Mouse (Mus musculus): ENCODE data around the gene Tnc.
"Not testable (repeated sequence)": the region's sequence is repeated elsewhere in the genome, so short reads cannot be mapped to it uniquely, and the experiment has no call there.

The Tnc gene

DNA sequence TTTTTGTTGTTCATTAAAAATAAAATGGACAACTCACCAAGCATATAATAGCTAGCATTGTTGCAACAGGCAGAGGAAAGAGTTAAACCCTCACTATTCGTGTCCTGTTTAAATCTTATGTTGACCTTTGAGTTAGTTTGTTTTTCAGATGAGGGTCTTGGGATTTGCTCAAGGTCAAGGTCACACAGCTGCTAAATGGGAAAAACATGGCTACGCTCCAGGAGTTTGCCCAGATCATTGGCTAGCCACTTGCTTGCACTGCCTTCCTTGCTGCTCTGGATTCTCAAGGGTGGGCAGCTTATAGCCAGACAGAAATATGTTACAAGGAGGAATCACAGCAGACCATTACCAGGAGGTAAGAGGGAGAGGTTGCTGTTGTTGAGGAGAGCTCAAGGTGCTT is 67.2 kb downstream of the Tnc start:
- ChIA-PET CTCF (no interaction called here), POLR2A (no interaction called here)

DNA sequence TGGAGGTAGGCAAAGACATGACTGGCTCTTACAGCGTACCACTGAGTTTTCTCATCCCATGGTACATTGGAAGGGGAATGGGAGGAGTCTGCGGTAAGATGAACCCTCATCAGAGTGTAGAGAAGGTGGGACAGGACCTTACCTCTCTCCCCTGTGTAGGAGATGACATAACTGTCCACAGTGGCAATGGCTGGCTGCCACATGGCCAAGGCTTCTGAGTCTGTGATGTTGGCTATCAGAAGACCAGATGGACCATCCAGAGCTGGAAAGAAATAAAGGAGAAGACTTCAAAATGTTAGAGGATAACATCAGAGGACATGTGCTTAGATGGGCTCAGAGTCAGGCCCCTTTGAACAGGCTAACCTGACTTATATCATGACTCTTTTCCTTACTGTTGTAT is 74.3 kb downstream of the Tnc start:
- ChIA-PET CTCF (no interaction called here), POLR2A (no interaction called here)

DNA sequence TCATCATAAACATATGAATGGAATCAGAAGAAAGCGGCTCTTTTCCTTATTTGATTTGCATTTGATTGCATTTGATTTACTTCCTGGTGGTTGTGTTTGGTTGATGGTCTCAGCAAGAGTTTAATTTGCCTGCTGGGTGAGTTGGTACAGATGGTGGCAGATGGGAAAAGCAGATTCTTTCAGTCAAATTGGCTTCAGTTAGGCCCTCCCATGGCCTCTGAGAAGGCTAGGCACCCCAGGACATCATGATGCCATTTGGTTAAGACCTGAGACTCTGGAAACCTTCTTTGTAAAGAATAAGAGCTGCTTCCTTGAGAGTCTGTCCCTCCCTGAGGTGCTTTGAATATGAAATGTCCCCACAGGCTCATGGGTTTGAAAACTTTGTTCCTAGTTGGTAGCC is 75.1 kb downstream of the Tnc start:
- ChIA-PET CTCF (no interaction called here), POLR2A (no interaction called here)

DNA sequence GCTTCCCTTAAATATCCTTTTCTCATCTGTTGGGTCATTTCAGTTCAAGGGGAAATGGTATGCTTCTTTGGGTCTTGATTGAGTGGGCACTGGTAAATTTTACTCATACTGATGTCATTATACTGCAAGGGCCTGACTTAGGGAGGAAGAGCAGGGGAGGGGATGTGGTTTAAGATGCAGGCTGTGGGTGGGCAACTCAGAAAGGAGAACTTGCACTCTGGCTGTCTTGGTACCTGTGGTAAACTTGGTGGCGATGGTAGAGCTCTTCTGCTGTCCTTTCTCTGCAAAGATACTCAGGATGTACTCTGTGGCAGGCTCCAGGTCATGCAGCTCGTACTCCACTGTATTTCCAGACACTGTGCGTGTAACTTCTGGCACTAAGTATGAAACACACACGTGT is 75.9 kb downstream of the Tnc start:
- ChIA-PET POLR2A (no interaction called here), CTCF (no interaction called here)

DNA sequence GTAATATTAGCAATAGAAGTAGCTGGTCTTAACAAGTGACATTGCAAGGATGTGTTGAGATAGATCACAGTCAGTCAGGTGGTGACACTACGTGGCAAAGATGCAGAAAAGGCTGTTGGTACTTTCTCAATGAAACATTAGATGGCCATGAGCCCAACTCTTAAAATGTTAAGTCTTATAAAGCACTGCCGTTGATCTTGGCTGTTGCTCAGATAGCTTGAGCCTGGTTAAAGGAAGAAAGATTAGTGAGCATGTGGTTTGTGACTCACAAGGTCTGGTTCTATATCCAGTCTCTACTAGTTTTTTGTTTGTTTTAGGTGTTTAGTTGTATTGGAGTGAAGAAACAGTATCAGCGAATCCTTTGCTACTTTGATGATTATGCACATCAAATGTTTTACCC is 76.9 kb downstream of the Tnc start:
- POLR2A ChIA-PET: no interaction called here
- CTCF ChIA-PET: no interaction called here

DNA sequence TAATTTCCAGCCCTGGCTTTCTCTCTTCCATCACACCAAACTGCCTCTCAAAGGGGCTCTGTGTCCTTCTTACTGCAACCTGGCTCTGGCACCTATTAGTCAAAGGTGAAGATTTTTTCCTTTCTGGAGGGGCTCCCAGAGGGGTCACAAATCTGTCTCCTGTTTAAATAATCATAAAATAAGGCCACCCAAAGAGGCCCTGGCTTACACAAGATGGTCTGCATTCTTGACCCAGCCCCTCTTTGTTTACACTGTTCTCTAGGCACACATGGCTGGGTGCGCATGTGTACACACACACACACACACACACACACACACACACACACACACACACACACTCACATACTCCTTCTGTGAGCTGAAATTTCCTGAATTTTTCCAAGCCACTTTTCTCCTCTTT is 83.4 kb downstream of the Tnc start:
- POLR2A ChIA-PET: no interaction called here
- CTCF ChIA-PET: no interaction called here

DNA sequence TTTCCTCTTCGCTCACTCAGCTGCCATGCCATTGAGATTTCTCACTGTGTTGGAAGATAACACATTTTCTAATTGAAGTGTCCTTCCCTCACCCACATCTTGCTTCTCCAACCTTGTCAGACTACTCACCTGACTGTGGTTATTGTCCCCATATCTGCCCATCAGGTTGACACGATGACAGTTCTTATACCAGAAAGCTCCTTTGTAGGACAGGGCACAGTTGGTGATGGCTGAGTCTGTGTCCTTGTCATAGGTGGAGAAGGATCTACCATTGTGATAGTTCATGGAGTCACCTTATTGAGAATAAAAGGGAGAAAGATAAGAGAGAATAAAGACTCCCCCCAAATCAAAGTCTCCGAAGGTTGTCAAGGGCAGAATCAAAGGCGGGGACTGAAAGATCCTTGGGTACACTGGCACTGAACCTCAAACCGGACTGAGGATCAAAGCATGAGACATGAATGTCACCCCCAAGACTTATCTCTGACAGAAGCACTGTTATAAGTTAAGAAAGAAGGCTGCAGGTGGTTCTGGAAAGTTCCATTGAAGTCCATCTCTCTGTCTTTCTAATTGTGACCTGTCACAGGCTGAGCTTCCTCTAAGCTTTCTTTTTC is 84.9 kb downstream of the Tnc start:
- CTCF ChIA-PET: interaction anchor here in 1 of 4 experiments (0.6 kb wide), 1 partner anchor 727 kb away, joined by 6 read pairs; no protein-coding TSS in a partner anchor
- POLR2A ChIA-PET: no interaction called here

DNA sequence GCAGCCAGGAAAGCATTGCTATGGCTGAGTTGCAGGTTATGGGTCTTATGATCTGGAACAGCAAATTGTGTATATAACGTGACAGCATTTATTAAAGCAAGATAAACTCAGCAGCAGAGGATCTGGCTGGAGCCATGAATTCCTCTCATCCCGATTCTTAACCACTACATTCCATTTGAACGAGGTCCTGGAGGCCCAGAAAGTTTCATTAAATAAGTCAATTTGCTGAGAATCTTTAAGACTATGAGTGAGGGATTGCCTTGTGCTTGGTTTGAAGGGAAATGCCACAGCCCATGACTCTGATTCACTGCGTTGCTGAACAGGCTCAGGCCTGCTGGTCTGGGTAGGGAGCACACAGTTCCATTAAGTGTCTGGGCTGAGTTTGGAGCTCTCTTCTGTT is 88.2 kb downstream of the Tnc start:
- ChIA-PET POLR2A (no interaction called here), CTCF (no interaction called here)

DNA sequence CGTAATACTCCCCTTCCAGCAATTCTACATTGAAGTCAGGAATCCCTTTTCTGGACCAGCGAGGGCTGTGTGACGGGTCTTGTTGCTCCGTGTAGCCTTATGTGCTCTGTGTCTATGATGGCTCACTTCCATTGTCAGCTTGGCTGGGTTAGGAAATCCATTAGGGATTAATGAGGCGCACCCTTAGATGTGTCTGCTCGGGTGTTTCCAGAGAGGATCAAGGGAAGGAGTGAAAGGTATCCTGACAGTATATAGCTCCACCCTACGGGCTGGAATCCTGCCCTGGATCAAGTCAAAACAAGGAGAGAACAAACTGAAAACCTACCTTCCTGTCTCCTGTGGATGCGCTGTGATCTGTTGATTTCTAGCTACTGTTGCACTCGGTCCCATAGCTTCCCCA is 96.8 kb downstream of the Tnc start:
- POLR2A ChIA-PET: no interaction called here
- CTCF ChIA-PET: no interaction called here

DNA sequence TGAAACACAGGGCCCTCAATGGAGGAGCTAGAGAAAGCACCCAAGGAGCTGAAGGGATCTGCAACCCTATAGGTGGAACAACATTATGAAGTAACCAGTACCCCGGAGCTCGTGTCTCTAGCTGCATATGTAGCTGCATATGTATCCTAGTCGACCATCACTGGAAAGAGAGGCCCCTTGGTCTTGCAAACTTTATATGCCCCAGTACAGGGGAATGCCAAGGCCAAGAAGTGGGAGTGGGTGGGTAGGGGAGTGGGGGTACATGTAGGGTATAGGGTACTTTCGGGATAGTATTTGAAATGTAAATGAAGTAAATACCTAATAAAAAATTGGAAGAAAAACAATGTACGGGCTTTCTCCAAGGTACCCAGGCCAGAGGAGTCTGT is 98.1 kb downstream of the Tnc start:
- POLR2A ChIA-PET: not testable (repeated sequence)
- CTCF ChIA-PET: interaction anchor here in 1 of 4 experiments (1.0 kb wide), 2 partner anchors 580 to 733 kb away, joined by 3 read pairs; no protein-coding TSS in a partner anchor

DNA sequence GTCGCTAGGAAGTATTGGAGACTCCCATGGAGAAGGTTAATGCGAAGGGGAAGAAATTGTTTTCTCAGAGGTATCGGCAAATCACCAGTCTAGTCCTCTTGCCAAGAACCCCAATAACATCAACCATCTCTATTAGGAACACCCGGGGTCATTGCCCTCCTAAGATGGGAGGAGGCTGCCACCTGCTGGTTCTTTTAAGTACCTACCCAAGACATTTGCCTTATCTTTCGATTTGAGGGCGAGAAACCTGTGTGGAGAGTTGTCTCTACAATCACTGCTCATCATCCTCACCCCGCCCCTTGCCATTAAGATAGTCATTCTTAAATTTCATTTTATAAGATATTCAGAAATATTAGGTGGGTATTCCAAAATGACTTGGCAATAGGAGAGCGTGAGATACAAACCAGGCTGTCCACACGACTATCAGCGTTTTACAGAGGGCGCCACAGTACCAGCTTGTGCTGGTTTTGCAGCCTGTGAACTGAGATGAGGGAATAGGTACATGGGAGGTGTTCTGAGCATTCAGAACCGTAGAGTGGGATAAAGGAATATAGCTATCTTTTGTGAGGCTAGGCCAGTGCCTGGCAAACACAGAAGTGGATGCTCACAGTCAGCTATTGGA is 98.6 kb downstream of the Tnc start:
- POLR2A ChIA-PET: no interaction called here

DNA sequence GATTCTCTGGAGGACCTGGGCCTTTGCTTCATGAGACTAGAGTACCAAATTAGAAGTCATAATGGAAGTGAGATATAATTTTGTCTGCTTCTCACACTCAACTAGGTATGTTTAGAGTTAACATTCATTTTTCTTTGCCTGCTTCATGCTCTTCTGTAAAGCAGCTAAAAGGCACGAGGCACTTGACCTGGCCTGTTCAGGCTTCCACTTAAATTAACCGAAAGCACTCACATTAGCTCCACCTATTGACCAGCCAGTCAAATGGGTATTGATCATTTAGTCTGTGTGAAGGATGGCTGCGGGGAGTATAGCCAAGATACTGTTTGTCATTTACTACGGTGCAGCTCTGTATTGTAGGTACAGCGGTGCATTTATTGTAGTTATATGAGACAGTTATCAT is 103.0 kb downstream of the Tnc start:
- CTCF ChIA-PET: no interaction called here
- POLR2A ChIA-PET: no interaction called here

More for the DNA sequence above, 98.6 kb downstream of the Tnc start:
- CTCF ChIA-PET: interaction anchor here in 1 of 4 experiments (1.0 kb wide), 1 partner anchor 732 kb away, joined by 3 read pairs; no protein-coding TSS in a partner anchor

DNA sequence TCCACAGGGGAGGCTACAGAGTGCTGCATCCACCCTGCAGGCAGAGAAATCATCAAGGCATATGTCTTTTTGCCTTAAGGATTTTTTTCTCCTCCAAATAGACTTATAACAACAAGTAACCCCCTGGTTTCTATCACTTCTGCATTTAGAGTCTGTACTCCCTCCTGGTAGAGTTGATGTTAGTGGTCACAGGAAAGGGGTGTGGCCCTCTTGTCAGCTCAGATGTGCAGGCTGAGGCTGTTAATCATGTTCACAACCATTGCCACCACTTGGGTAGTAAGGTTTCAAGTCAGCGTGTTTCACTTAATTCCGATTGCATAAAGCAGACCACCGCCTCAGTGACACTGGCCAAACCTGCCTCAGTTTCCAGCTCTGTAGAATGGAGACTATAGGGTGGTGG is 103.9 kb downstream of the Tnc start:
- POLR2A ChIA-PET: no interaction called here
- CTCF ChIA-PET: no interaction called here

DNA sequence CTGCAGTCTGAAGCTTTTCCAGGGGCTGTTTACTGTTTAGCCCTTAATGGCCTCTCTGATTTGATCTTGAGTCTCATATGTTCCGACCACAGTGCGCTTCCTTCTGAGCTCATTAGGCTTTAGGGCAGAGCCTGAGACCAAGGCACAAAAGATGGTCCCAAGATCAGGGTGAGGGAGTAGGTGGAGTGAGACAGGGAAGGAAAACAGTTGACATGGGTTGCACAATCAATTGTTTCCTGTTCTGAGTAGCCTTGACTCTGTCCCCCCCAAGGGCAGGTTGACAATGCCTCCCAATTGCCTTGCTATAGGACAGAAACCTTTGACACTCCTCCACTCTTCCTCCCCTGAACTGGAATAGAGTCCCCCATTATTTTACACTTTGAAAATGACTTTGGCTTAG is 105.4 kb downstream of the Tnc start:
- ChIA-PET CTCF (no interaction called here), POLR2A (no interaction called here)

DNA sequence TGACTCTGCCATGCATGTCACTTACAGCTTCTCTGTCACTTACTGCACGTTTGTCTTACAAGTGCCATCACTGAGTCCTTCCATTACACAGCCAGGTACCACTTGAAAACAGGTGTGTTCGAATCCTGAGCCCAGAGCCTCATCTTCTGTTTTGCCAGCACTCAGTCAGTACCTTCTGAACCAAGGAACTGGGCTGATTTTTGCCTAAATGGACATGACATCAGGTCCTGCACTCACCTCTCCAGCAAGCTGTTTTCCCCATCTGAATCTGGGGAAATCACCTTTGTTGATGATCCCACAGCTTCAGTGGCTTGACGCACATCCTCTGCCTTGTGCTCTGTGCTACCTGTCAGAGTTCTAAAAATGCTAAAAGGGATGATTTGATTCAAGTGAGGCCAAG is 107.4 kb downstream of the Tnc start:
- POLR2A ChIA-PET: no interaction called here
- CTCF ChIA-PET: no interaction called here

DNA sequence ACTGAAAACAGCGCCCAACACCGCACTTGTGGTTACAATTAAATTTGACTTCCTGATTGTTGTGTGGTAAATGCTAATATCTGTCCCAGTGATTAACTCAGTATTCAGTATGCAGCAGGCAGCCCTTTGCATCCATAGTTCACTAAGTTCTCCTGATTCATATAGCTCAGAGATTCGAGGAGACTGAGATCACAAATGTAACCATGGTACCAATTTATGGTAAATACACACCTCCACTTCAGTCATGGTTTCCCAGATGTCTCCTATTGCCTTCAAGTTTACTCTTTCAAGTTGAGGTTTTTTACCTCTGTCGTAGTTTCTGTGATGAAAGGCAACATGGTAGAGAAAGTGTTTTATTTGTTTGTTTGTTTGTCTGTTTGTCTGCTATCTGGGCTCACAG is 110.9 kb downstream of the Tnc start:
- ChIA-PET POLR2A (no interaction called here), CTCF (no interaction called here)

DNA sequence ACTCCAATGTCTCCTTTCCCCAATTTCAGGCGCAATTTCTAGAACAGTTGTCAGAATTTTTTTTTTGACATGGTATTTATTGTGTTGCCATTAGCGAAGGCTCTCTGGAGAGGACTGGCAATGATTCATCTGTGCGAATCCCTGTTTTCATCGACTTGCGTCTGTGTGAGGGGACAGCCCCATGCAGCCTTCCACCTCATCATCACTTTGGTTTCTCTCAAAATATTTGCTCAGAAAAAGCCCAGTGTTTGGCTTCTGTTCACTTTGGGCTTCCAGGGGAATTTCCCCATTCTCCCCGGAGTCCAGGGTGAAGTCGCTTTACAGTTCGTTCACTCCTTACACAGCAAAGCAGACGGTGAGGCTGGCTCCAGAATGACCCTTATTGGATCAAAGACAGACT is 111.5 kb downstream of the Tnc start:
- CTCF ChIA-PET: no interaction called here
- POLR2A ChIA-PET: no interaction called here

DNA sequence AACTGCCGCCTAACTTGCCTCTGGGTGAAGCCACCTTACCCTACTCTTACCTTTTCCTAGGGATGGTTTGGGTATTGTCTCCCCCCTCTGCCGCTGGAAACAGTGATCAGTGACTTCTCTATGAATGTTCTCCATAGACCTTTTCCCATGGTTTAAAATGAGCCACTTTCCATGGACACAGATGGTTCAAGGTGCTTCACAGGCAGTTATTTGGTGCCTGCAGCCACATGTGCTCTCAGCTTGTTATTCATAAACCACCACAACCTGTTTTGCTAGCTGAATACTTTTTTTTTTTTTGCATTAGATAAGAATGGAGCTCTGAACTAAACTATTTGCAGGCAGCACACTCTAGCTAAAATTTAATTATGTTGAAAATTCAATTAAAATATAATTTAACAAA is 116.0 kb downstream of the Tnc start:
- CTCF ChIA-PET: no interaction called here
- POLR2A ChIA-PET: no interaction called here

DNA sequence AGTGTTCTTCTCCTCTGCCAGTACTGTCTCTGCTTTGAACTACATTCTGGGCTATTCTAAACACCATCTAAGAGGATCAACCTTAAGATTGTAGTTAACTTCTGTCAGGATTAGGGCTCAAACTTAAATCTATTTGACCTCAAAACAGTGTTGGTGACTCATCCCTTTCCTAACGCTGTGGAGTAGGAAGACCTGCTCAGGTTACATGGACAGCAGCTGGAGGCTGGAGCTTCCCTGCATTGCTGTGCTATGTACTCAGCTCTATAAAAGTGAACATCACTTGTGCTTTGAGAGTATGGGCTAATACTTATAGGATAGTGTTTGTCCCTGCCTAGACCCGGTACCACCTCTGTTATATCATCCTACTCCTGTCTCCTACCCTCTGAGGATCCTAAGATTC is 117.3 kb downstream of the Tnc start:
- ChIA-PET POLR2A (no interaction called here), CTCF (interaction anchor here in 1 of 4 experiments (0.5 kb wide), 1 partner anchor 713 kb away, joined by 3 read pairs; no protein-coding TSS in a partner anchor)

DNA sequence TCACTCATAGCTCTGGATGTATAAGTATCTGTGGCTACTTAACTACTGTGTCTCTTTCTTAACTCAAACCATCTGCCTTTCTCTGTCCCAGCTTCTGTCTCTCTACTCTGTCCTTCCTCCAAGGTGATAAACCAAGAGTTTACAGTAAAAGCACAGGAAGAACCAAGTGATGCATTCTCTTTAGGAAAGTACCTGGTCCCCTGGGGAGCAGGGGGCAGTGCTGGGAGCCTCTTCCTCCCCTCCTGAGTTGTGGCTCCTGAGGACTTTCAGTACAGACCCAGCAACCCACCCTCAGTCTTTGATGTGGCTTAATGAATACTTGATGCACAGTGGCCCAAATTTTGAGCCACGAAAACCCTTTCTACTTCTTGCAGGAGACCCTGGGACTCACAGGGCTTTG is 118.6 kb downstream of the Tnc start:
- ChIA-PET POLR2A (no interaction called here), CTCF (interaction anchor here in 1 of 4 experiments (0.7 kb wide), 1 partner anchor 547 kb away, joined by 7 read pairs; no protein-coding TSS in a partner anchor)

DNA sequence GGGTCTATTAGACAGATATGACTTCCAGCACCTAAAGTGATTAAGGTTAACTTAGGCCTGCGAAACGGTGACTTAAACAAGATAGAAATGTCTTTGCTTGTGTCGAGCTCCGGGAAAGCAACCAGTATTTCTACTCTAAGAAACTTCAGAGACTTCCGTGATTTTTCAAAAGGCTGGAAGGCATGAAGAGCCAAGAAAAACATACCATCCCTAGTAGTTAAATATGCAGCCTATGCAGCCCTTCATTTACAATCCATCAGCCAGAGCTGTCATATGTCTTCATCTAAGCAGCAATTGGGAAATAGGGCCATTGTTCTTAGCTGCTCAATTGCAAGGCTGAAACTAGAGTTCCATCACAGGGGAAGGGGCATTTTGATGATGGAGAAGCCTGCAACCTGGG is 129.6 kb downstream of the Tnc start:
- CTCF ChIA-PET: no interaction called here
- POLR2A ChIA-PET: no interaction called here

DNA sequence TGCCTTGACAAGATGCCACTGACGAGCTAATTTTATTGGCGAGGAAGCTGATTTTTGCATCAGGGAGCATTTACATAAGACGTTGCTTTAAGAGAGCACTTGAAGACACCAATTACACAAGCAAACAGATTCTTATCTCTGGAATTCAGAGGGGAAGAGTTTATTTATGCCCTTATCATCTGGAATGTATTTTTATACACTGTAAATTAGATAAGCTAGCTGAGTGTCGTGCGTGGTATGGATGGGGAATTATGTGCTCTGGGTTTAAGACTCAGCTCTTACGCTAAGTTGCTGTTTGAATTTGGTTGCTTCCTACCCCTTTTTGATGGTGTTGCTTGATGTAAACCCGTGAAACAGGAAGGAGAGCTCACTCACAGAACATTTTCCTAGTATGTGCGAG is 130.1 kb downstream of the Tnc start:
- POLR2A ChIA-PET: no interaction called here
- CTCF ChIA-PET: no interaction called here

Data from embryonic stem cell, embryonic (primary cell).